Mouse (Mus musculus) embryonic facial prominence, embryonic 12.5 days (tissue): Measurements from ENCODE around the gene Ngp. TPM values are rescaled to one million over a fixed set of nuclear protein-coding genes. Genes with fewer than 3 reads are reported as not detected.

Experiments used
- ATAC-seq: fragments of 200-750 bp; cut with Nextera tagmentation; 2 replicates; pipeline ENCODE4 v1.8.0; 2017; ENCODE audit not compliant: insufficient number of reproducible peaks, insufficient read depth, low FRiP score, low TSS enrichment
- H3K27ac ChIP-seq: fragments of 300-500 bp; sonication (generic); 2 replicates; pipeline ENCODE4 v1.5.1; 2016; ENCODE audit warnings: mild to moderate bottlenecking
- H3K27me3 ChIP-seq: fragments of 300-500 bp; sonication (generic); 2 replicates; pipeline ENCODE4 v1.6.1; 2016; ENCODE audit warnings: mild to moderate bottlenecking, moderate library complexity
- H3K36me3 ChIP-seq: fragments of 300-500 bp; sonication (generic); 2 replicates; pipeline ENCODE4 v1.6.1; 2016; ENCODE audit warnings: mild to moderate bottlenecking
- H3K4me1 ChIP-seq: fragments of 300-500 bp; sonication (generic); 2 replicates; pipeline ENCODE4 v1.6.1; 2016
- H3K4me2 ChIP-seq: fragments of 300-500 bp; sonication (generic); replicated peaks from 2 replicates; pipeline ENCODE4 v1.6.1; 2016; ENCODE audit warnings: mild to moderate bottlenecking, moderate library complexity
- H3K4me3 ChIP-seq: fragments of 300-500 bp; sonication (generic); 2 replicates; pipeline ENCODE4 v1.5.1; 2016; ENCODE audit warnings: mild to moderate bottlenecking
- H3K9ac ChIP-seq: fragments of 300-500 bp; sonication (generic); 2 replicates; pipeline ENCODE4 v1.6.1; 2016; ENCODE audit warnings: mild to moderate bottlenecking, moderate library complexity
- H3K9me3 ChIP-seq: fragments of 300-500 bp; sonication (generic); 2 replicates; pipeline ENCODE4 v1.6.1; 2016; ENCODE audit warnings: mild to moderate bottlenecking, moderate library complexity
- WGBS: fragments of 180-500 bp; shearing (Covaris S2); methylation state at CpG from one replicate; pipeline ENCODE4 v1.1.7; 2016; 5-methylcytosine and 5-hydroxymethylcytosine counted together
- polyA plus RNA-seq: library from polyadenylated mRNA; unstranded; fragments of >200 nt; fragmentation: Nextera tagmentation; extraction: Ambion mirVana; gene quantifications from 2 replicates; pipeline ENCODE4 v1.2.1, GENCODE M21; 2016

Ngp gene
- polyA plus RNA-seq, 1 experiment from 2014 or later = 4.1 TPM

GRCm38 (mm10) chr9:110440049-110440448, 20.5 kb downstream of the Ngp start:
- Histone ChIP-seq H3K9ac (no peak overlapping the region), H3K27ac (no peak overlapping the region), H3K9me3 (no peaks in the 10 kb centered on the region), H3K4me3 (no peak overlapping the region), H3K36me3 (peaks cover 24% of the 10 kb centered on the region), H3K4me1 (no peaks in the 10 kb centered on the region), H3K27me3 (no peaks in the 10 kb centered on the region), H3K4me2 (no peak overlapping the region)
- WGBS = 54% methylated on average over 4 of the region's 5 CpGs
- no peak for ATAC-seq

GRCm38 (mm10) chr9:110440559-110440958, 21.0 kb downstream of the Ngp start:
- H3K27ac ChIP-seq = no peak overlapping the region
- no peaks in the 10 kb centered on the region for H3K9me3 ChIP-seq
- no peaks in the 10 kb centered on the region for H3K27me3 ChIP-seq
- no peak for ATAC-seq
- 90% methylated on average over 6 of the region's 6 CpGs for WGBS
- no peaks in the 10 kb centered on the region for H3K4me1 ChIP-seq
- no peak overlapping the region for H3K4me3 ChIP-seq
- peaks cover 19% of the 10 kb centered on the region for H3K36me3 ChIP-seq
- H3K9ac ChIP-seq = no peak overlapping the region
- H3K4me2 ChIP-seq = no peak overlapping the region

- no peak overlapping the region for H3K9ac ChIP-seq
- no peak overlapping the region for H3K4me2 ChIP-seq
- H3K9me3 ChIP-seq = no peaks in the 10 kb centered on the region
- H3K27me3 ChIP-seq = no peaks in the 10 kb centered on the region
- 82% methylated on average over 15 of the region's 15 CpGs for WGBS
- no peak overlapping the region for H3K27ac ChIP-seq
- H3K4me3 ChIP-seq = no peak overlapping the region
- H3K4me1 ChIP-seq = peaks cover 4% of the 10 kb centered on the region
- ATAC-seq = peak; percentile 59; the same call in 1 of the 2 replicates
- H3K36me3 ChIP-seq = peaks cover 12% of the 10 kb centered on the region; the same call in 1 of the 2 replicates
These were observed 28.8 kb downstream of the Ngp start for GRCm38 (mm10) chr9:110448356-110448755.

DNA sequence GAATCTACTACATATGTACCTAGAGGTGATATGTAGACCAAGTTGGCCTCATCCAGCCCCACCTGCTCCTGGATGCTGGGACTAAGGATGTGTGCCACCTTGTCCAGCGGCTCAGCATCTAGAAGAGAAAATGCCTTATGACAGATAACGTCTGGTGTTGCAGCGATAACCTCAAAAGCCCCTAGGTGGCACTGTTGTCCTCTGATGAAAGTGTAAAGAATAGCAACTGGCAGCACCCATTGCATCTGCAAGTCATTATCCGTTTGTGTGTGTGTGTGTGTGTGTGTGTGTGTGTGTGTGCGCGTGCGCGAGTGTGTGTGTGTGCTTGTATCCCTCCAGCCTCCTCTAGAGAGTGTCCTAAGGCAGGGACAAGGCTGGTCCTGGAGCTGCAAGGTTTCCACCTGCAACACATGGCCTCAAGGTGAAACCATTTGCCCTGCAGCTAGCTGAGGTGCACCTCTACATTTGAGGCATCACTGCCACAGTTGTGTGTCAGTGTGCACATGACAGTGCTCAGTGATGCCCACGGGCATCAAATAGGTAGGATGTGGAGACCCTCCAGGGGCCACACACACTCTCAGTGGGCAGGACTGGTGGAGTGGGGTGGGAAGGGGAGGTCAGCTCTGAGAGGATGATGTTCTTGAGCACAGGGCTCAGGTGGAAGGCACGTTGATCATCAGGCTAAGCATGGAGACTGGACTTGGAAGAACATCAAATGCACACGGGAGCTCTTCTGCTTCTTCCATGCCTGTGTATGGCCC, 29.5 kb downstream of the Ngp start:
- Histone ChIP-seq H3K27ac (0 out of 2 replicates have a peak overlapping the region, but pooled peaks have one; percentile 7), H3K4me3 (no peak overlapping the region), H3K9me3 (no peaks in the 10 kb centered on the region), H3K27me3 (no peaks in the 10 kb centered on the region), H3K9ac (no peak overlapping the region), H3K4me2 (no peak overlapping the region; the same call in 1 of the 2 replicates), H3K36me3 (peaks cover 12% of the 10 kb centered on the region; the same call in 1 of the 2 replicates), H3K4me1 (peaks cover 4% of the 10 kb centered on the region)
- 22% methylated on average over 11 of the region's 11 CpGs for WGBS
- peak; percentile 82 for ATAC-seq

GRCm38 (mm10) chr9:110452523-110452922, 33.0 kb downstream of the Ngp start:
- Histone ChIP-seq H3K36me3 (peaks cover 9% of the 10 kb centered on the region; the same call in 1 of the 2 replicates), H3K9me3 (no peaks in the 10 kb centered on the region), H3K4me3 (no peak overlapping the region), H3K4me1 (peaks cover 4% of the 10 kb centered on the region), H3K9ac (no peak overlapping the region), H3K4me2 (no peak overlapping the region), H3K27ac (no peak overlapping the region), H3K27me3 (no peaks in the 10 kb centered on the region)
- ATAC-seq = no peak
- WGBS = 74% methylated on average over 3 of the region's 3 CpGs

DNA sequence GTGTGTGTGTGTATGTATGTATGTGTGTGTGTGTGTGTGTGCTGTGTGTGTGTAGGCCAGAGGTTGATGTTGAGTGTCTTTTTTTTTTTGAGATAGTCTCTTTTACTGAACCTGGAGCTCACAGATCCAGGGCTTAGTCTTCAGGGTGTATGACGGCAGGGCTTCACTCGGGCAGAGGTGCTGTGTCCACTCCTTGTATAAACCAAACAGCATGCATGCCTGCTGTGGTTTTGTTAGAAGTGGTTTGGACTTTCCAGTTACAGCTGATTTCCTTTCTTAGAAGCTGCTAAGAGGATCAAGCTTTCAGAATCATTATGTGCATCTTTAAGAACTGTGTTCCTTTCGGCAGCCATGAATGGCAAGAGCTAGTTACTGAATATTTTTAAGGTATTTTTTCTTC, 38.4 kb downstream of the Ngp start:
- Histone ChIP-seq H3K4me1 (no peaks in the 10 kb centered on the region), H3K4me2 (no peak overlapping the region), H3K4me3 (no peak overlapping the region), H3K27ac (no peak overlapping the region), H3K9ac (no peak overlapping the region), H3K36me3 (no peaks in the 10 kb centered on the region), H3K27me3 (no peaks in the 10 kb centered on the region), H3K9me3 (no peaks in the 10 kb centered on the region)
- ATAC-seq = no peak
- WGBS = 93% methylated on average over 3 of the region's 3 CpGs

DNA sequence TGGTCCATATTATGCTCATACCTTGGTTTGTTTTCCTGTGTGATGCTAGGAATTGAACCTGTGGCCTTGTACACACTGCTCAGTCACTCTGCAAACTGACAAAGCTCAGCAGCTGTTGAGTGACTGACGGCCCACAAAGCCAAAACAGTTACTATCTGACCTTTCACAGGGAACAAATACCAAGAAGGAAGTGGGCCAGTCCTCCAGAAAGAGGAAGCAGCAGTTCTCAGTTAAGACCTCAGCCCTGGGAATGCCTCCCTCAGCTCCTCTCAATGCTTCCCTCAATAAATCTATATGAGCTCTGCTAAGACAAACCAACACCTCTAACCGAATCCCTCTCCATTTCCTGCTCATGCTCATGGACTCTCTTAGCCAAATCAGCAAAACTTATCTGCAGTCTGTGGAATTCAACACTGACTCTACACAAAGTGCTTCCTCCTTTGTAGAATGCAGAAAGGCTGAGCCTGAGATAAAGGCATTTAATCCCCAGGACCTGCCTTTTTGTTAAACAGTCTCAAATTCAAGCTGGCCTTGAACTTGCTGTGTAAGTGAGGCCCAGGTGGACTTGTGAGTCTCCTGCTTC, 39.7 kb downstream of the Ngp start:
- Histone ChIP-seq H3K4me1 (no peaks in the 10 kb centered on the region), H3K9ac (no peak overlapping the region), H3K4me3 (no peak overlapping the region), H3K27me3 (no peaks in the 10 kb centered on the region), H3K36me3 (no peaks in the 10 kb centered on the region), H3K9me3 (no peaks in the 10 kb centered on the region), H3K4me2 (no peak overlapping the region), H3K27ac (no peak overlapping the region; the same call in 1 of the 2 replicates)
- 78% methylated on average over 2 of the region's 2 CpGs for WGBS
- ATAC-seq = no peak

DNA sequence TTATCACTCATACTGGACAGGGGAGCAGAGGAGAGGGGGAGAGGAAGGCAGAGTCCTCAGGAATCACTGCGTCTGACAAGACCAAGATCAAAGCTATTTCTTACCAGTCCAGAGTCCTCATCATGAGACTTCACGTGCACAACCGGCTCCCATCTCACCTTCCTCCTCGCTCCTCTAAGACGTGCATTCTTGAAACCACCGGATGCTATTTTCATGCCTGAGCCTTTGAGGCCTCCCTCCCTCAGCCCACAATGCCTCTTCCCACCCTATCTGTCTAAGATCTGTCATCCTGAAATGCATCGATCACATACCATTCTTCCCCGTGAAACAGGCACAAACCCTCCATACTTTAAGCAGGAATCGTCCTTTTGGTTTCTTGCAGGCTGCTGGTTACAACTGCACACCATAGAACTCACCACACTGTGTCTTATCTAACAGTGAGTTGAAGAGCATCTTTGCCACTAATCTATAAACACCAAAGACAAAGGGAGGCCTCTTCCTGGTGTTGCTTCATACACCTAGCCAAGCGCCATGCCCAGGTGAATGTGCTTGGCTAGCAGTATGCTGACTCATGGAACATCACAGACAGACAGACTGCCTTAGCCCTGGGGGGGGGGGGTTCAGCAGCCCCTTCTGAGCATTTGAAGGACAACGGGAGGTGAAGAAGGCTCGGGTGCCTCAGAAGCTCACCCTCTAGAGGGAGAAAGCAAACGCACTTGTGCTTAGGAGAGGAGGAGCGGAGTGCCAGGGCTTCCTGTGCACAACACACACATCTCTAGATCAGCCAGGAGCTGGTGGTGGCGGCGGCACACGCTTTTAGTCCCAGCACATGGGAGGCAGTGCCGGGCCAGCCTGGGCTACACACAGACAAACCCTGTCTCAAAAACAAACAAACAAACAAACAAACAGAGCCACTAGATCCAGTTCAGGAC, 41.6 kb downstream of the Ngp start:
- Histone ChIP-seq H3K27ac (no peak overlapping the region), H3K4me2 (no peak overlapping the region), H3K36me3 (0 out of 2 replicates have a peak, but pooled peaks cover 4% of the 10 kb centered on the region), H3K4me3 (no peak overlapping the region), H3K9ac (no peak overlapping the region), H3K27me3 (no peaks in the 10 kb centered on the region), H3K4me1 (no peaks in the 10 kb centered on the region), H3K9me3 (no peaks in the 10 kb centered on the region)
- ATAC-seq = no peak
- WGBS = 89% methylated on average over 18 of the region's 18 CpGs

DNA sequence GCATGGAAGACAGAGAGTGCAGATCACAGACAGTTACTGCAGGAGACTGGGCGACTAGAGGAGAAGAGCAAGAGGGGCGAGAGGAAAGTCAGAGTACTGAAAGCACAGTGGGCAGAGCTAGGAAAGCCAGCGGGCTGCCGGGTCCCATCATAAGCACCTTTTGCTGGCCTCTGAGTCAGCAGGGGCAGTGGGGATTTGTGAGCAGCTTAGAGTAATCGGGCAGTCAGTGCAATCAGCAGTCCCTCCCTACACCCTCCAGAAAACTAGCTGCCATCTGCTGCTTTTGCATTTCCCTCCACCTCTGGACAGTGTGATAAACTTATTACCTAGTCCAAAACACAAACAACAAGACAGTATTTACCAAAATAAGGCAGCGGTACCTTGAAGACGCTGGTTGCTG, 42.8 kb downstream of the Ngp start:
- no peak overlapping the region for H3K4me3 ChIP-seq
- WGBS = 78% methylated on average over 7 of the region's 7 CpGs
- H3K27me3 ChIP-seq = no peaks in the 10 kb centered on the region
- no peaks in the 10 kb centered on the region for H3K9me3 ChIP-seq
- ATAC-seq = no peak
- H3K36me3 ChIP-seq = 0 out of 2 replicates have a peak, but pooled peaks cover 4% of the 10 kb centered on the region
- no peak overlapping the region for H3K4me2 ChIP-seq
- H3K27ac ChIP-seq = no peak overlapping the region
- H3K9ac ChIP-seq = no peak overlapping the region
- H3K4me1 ChIP-seq = no peaks in the 10 kb centered on the region

GRCm38 (mm10) chr9:110463983-110464591, 44.5 kb downstream of the Ngp start:
- Histone ChIP-seq H3K4me2 (no peak overlapping the region), H3K27me3 (no peaks in the 10 kb centered on the region), H3K9ac (no peak overlapping the region), H3K4me3 (no peak overlapping the region), H3K36me3 (0 out of 2 replicates have a peak, but pooled peaks cover 4% of the 10 kb centered on the region), H3K27ac (no peak overlapping the region), H3K9me3 (no peaks in the 10 kb centered on the region), H3K4me1 (no peaks in the 10 kb centered on the region)
- WGBS = 89% methylated on average over 6 of the region's 6 CpGs
- ATAC-seq = no peak

DNA sequence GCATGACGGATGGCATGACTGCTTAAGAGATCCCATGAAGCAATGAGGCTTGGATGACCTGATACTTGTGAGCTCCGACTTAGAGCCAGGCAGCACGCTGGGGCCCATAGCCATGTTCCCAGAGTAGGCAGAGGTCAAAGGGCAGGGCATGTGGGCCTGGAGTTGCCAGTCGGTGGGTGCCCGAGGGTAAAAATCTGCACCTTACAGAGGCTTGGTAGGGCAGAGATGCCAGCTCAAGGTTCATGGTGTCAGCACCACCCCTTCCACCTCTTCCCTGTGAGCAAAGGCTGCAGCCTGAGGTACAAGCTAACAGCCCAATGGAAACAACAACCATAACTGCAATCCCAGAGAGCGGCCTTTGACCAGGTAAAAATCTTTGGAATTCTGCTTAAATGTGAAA, 45.8 kb downstream of the Ngp start:
- 91% methylated on average over 6 of the region's 6 CpGs for WGBS
- Histone ChIP-seq H3K27ac (no peak overlapping the region), H3K9me3 (no peaks in the 10 kb centered on the region), H3K9ac (no peak overlapping the region), H3K4me1 (no peaks in the 10 kb centered on the region), H3K4me2 (no peak overlapping the region), H3K4me3 (no peak overlapping the region), H3K27me3 (no peaks in the 10 kb centered on the region), H3K36me3 (0 out of 2 replicates have a peak, but pooled peaks cover 4% of the 10 kb centered on the region)
- ATAC-seq = no peak
